Mouse (Mus musculus) induced T-regulatory cell, adult 2 months (primary cell): ENCODE data around the gene Spg7.

Experiments used
- DNase-seq: peaks from one replicate; pipeline ENCODE4 v3.0.0-alpha.2; 2012; ENCODE audit warnings: low read depth

The Spg7 gene

GRCm38 (mm10) chr8:123131041-123131440 is 68.3 kb downstream of the Spg7 start:
- no peak for DNase-seq

- DNase-seq: peak; percentile 20
These were observed 70.2 kb downstream of the Spg7 start for GRCm38 (mm10) chr8:123132953-123133352.

GRCm38 (mm10) chr8:123134149-123134713 is 71.5 kb downstream of the Spg7 start:
- no peak for DNase-seq

- no peak for DNase-seq
These were observed 72.7 kb downstream of the Spg7 start for GRCm38 (mm10) chr8:123135406-123135805.

GRCm38 (mm10) chr8:123135806-123136205 is 73.1 kb downstream of the Spg7 start:
- DNase-seq: no peak

- DNase-seq: no peak
These were observed 73.5 kb downstream of the Spg7 start for GRCm38 (mm10) chr8:123136287-123136686.

- DNase-seq: no peak
These were observed 74.9 kb downstream of the Spg7 start for GRCm38 (mm10) chr8:123137645-123138077.

GRCm38 (mm10) chr8:123138741-123139140 is 76.0 kb downstream of the Spg7 start:
- no peak for DNase-seq

- no peak for DNase-seq
These were observed 79.2 kb downstream of the Spg7 start for GRCm38 (mm10) chr8:123141741-123142462.

GRCm38 (mm10) chr8:123145279-123145678 is 82.5 kb downstream of the Spg7 start:
- DNase-seq: peak; percentile 62

- no peak for DNase-seq
These were observed 83.6 kb downstream of the Spg7 start for GRCm38 (mm10) chr8:123146390-123146789.
